Mouse (Mus musculus) embryo, embryonic 11 days (tissue): Measurements from ENCODE around the gene Kcnh2.

Experiments used
- DNase-seq: peaks from one replicate; pipeline ENCODE4 v3.0.0-alpha.2; 2015

Kcnh2 gene

DNA sequence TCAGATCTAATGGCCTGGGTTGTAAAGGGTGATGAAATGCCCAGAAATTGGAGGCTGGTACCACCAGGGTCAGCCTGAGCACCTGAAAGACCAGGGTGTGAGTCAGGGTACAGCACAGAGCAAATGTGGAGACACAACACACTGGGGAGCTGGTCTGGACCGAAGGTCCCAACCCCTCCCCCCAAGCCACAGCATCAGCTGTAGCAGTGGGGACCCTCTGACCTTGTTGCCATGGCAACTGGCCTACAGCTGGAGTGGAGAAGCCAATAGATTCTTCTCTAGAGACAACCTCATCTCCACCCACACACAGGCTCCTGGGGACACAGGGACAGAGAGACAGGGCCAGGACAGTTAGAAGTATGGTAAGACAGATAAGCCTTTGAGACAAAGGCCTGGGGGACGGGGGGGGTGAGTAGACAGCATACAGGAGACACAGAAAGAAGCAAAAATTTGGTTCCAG, 7.4 kb downstream of the Kcnh2 start:
- DNase-seq = peak; percentile 90

DNA sequence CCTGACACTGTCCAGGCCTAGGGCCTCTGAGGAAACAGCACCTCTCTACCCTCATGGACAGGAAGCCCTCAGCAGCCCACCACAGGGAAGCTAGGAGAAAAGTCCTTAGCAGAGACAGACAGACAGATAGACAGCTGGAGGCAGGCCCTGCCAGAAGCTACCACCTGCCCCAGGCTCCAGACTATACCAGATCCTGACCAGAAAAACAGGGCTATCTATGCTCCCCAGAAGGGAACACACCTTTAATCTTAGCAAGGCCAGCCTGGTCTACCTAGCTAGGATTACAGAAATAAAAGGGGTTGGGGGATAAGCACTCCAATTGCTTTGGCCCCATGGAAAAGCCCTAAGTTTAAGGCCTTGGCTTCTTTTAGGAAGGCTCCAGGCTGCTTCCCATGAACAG, 8.0 kb downstream of the Kcnh2 start:
- DNase-seq = no peak

DNA sequence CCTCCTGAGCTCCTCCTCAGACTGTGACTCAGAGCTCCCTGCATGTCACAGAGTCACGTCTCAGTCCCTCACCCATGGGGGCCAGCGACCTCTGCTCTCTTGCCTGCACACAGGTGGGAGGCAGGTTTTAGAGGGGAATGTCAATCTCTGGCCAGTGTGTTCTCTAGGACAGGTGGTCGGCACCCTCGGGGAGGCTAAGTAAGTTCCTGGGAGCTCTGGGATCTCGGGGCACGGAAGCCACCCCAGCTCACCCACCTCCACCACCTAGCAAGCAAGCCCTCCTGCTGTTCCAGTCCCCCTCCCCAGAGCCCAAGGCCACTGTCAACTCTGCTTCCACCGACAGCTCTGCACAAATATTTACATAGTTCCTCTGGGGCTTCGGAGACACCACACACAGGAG, 8.4 kb downstream of the Kcnh2 start:
- no peak for DNase-seq

DNA sequence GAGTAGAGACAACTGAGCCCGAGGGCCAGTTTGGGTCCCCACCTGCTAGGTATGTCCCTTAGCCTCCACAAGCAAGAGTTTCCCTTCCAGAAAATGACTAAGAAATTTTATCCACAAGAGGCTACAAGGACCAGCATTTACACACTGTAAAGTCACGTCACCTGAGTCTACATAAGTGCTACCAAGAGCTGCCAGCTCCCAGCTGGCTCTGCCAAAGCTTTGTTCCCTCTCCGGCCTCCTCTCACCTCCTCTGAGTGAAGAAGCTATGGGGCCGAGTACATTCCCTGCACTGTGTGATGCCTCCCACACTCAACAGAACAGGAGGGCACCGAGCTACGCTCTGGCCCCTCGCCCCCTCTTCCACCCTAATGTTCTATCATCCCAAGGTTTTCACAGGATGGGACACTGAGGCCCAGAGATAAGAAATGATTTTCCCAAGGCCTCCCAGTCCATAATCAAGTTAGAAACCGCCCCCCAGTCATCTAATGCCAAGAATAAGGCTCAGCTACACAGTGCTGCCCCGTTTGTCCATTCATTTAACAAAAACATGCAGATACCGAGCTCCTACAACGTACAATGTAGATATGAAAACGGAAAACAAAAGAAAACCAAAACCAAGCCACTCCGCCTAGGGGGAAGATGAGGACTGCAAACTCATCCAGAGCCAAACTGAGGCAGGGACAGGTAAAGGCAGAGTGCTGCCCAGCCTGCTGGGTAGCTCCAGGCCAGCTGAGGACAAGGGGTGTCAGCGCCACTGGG, 9.0 kb downstream of the Kcnh2 start:
- DNase-seq = no peak

DNA sequence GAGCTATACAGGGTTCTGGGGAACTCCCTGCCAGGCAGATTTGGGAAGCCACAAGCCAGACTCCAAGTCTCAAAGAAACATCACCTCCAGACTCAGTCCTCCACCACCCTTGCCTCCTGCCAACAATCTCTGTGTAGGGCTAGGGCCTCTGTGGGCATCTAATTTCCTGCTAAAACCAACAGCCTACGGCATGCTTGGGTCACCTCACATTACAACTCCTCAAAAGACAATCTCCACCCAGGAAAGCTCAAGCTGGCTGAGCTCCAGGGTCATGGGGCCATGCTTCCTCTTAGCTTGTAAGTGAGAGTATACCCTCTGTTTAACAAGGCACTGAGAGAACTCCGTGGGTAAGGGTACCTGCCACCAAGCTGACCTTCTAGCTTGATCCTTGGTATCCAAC, 13.6 kb downstream of the Kcnh2 start:
- DNase-seq = no peak

DNA sequence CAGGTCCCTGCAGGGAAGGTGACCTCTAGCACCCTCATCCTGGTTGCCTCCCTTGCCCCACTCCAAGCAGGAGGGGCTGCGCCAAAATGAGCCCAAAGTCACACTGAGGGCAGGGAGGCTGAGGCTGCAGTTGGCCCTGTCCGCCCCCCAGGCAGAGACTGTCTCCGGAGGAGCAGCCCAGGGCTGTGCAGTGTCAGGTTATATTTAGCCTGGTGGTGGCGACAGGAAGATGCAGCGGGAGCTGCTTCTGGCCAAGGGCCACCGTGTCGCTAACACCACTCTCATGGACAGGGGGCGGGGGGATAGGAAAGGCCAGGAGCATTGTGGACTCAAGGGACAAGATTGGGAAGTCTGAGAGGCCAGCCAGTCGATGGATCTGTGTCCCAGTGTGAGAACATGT, 14.0 kb downstream of the Kcnh2 start:
- no peak for DNase-seq

DNA sequence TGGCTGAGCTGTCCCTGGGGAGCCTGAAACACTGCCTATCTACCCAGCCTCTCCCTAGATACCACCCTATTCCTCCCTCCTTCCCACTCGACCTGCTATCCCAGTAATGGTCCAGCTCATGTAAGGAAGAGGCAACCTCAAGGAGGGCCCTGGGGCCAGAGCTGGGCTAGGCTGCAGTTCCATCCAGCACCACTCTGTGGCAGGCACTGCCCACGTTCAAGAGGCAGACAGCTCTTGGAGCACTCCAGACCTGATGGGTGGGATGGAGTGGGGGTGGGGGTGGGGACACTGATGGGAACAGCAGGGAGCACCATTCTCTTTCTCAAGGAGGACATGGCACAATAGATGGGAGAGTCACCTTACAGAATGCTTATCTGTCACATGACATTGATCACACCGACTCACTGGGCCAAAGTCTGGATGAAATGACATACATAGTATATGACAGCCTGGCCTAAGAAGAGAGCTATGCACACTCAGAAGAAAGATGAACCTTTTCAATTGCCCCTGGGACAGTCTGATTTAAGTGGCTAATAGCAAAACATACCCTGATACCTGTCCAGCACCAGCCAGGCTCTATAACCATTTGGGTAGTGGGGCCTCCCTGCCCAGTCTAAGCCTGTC, 15.4 kb downstream of the Kcnh2 start:
- peak; percentile 74 for DNase-seq

DNA sequence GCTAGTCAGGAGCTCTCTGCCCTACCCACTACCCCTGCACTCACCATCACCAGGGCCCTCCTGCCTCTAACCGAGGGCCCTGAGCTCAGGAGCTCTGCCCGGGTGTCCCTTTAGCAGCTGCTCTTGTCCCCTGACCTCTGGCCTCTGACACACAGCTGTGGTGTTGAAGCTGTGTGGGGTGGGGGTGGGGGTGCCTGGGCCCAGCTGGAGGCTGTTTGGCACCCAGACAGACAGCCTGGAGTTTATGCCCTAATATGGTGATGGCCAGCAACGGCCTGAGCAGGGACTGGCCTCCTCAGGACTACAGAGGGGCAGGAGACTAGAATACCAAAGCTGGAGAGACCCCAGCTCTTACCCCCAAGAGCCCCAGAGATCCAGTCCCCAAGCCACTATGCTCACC, 16.7 kb downstream of the Kcnh2 start:
- no peak for DNase-seq

DNA sequence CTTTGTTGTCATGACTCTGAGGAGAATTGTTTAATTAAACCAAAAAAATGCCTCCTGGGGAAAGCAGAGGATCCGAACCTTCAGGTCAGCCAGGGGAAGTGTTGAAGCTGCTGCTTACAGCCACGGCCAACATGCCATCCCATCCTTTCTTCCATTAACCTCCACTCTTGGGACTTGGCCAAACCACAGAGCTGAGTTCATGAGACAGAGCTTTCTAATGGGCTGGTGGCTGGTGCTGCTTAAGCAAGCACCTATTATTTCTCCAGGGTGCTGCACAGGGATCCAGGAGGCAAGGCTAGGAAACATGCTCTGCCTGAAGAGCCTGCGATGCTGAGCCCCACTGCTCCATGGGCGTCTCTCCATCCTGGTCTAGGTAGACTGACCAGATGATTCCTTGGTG, 19.0 kb downstream of the Kcnh2 start:
- DNase-seq = no peak

DNA sequence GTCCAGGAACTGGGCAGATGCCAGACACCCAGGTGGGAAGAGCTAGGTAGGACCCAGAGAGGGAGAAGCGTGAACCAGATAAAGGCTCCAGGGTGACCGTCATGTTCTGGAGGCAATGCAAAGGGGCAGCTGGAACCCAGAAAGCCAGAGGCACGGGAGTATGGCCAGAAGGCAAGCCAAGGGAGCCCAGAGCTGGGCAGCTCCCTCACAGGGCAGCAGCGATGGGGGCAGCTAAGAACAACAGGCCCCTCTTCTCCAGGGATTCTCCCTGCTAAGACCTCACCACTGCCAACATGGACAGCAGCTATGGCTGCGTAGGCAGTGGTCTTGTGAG, 21.5 kb downstream of the Kcnh2 start:
- no peak for DNase-seq

DNA sequence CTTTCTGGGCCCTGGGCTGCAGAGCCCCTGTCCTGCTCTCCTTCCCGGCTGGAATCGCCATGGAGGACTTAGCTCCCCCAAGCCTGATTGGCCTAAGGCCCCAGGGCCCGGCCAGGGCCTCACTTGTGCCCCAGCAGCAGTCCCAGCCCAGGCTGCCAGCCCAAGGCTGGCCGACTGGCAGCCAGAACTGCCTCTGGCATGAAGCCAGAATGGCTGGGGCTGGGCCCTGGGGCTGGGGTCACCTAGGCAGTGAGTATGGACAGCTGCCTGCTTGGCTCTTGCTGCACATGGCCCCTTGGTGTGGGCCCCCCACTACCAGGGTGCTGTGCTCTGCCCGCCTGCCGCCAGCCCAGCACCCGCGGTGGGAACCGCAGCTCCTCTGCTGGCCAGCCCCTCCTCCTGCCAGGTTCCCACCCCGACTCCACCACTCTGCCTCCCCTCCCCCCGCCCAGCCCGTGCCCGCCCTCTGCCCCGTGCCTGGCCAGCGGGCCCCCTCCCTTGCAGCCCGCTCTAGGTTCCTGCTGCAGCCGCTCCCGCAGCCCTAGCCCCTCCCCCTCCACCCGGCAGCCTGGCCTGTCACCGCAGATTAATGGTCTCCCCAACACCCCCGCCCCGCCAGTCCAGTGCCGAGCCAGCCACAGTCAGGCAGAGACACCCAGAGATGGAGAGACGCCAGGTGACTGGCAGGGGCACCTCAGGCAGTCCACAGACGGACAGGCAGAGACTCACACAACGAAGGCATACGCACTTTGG, 22.0 kb downstream of the Kcnh2 start:
- peak; percentile 86 for DNase-seq

DNA sequence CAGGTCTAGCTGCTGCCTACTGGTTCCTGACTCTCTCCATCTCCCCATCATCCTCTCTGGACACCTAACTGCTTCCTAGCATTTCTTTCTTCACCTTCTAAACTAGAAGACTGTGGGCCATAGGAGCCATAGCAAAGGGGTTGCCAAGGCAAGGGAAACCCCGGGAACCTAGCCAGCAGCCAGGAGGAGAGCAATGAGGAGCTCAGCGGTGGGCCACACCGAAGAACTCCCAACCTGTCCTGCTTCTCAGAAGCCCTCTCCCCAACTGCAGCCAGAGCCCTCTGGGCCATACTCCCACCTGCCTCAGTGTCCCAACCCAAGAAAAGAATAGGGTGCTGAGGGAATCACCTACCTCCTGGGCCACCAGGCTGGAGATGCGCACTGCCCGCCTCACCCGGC, 22.6 kb downstream of the Kcnh2 start:
- no peak for DNase-seq

DNA sequence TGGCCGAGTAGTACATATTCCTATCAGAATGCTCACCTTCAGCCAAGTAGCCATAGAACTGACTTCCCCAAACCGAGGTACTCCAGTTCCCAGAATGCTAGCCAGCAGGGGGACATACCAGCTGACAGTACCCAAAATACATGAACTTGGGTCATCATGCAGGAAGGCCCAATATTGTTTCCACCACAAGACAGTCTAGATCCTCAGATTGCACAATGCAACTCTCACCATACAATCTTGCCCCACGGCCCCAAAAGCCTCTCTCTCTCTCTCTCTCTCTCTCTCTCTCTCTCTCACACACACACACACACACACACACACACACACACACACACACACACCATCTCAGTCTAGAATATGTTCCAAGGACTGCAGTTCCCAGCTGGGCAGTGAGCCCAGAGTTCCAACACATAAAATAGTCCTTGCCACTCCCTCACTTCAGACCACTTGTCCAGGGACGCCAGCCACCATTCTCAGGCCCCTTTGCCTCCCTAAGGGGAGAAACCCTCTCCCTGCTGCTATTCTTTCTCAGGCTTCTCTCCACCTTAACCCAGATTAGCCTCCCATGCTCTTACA, 24.5 kb downstream of the Kcnh2 start:
- DNase-seq = no peak

DNA sequence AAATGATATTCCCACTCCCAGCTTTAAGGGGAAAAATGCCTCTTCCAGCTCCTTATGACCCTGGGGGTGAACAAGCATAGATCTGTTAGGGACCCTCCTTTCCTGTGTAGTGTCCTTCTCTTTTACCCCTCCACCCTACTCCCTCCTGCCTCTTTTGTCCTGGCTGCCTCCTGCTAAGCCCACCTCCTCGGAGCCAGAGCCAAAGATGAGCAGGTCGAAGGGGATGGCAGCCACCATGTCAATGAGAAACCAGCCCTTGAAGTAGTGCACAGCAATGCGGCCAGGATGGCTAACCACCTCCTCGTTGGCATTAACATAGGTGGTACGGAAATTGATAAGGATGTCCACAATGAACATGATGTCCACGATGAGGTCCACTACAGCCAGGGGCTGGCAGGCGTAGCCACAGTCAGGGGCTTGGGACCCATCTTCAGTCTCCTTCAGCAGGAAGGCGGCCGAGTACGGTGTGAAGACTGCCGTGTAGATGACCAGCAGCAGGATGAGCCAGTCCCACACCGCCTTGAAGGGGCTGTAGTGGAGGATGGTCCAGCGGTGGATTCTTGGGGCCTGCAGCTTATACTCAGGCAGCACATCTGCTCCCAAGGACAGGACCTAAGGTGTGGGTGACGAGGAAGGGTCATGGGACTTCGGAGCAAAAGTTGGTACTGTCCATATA, 25.1 kb downstream of the Kcnh2 start:
- DNase-seq = no peak

DNA sequence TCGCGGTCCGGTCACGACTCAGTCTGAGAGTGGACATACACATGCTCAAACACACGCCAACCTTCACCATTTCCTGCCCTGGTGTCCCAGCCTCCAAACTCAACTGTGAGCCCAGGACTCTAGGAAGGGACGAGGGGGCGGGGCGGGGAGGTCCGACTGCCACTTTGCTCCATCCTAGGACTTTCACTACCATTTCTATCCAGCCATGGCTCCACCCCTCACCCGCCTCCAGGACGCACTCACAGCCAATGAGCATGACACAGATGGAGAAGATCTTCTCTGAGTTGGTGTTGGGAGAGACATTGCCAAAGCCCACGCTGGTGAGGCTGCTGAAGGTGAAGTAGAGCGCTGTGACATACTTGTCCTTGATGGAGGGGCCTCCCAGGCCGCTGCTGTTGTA, 26.2 kb downstream of the Kcnh2 start:
- DNase-seq = no peak

DNA sequence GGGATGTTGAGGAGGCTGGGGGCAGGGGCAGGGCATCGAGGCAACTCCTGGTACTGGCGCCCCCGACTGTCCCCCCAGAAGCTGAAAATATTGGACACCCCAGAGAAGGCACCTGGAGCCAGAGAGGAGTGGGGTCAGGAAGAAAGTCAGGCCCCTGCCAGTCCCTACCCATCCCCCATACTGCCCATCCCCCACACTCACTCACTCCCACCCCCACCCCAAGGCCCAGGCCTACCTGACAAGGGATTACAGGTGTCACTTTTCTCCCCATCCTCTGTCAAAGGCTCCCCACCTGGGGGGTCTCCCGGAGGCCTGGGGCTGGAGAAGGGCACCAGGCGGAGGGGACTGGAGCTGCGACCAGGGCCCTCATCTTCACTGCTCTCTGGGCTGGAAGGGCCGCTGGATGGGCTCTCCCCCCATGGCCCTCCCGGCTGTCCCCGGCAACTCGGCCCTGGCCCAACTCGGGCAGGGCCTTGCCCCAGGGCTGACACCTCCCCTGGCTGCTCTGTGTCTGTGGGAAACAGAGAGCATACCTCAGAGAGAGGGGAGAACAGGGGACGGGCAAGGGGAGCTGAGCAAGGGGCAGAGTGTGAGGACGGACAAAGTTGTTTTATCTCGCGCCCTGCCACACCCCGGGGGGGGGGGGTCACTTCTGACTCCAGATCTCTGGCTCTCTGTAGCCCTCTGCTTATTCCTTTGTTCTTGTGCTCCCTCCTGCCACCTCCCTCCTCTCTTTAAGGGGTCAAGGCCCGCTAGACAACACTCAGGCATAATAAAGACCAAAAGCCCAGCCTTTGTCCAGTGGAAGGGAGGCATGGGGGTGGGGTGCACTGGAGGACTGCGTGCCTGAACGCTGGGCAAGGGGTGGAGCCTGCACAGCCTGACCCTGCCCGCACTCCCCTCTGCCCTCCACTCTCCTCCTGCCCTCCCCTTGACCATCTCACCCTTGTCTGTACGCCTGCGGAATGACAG, 29.4 kb downstream of the Kcnh2 start:
- peak; percentile 85 for DNase-seq

DNA sequence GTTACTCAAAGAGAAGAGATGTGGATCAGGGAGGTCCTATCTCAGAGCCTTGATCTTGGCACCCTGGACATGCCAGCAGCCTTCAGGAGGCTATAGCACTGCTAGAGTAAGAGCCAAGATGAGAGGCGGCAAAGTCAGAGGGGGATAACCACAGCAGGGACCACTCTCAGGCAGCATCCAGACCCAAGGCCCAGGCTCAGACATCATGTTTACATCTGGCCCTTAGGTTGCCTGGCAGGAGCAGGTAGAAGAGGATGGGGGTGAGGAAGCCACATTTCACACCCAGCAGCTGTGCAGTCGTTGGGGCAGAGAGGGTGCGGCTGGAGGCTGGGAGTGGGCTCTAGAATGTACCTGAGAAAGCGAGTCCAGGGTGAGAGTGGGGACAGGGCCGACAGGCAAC, 30.5 kb downstream of the Kcnh2 start:
- DNase-seq = no peak

DNA sequence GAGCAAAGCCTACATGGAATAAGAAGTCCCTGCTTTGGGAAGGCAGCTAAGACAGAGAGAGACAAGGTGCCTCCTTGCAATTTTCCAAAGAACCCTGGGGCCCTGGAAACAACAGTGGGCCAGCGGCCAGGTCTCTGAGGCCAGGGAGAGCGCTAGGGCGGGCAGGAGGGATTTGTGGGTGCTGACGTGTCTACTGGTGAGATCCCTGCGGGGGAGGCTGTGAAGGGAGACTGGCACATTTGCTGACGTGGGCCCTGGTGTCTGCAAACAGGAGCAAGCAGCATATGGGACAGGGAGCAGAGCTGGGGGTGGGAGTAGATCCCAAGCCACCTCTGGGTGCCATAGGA, 31.0 kb downstream of the Kcnh2 start:
- DNase-seq = no peak

DNA sequence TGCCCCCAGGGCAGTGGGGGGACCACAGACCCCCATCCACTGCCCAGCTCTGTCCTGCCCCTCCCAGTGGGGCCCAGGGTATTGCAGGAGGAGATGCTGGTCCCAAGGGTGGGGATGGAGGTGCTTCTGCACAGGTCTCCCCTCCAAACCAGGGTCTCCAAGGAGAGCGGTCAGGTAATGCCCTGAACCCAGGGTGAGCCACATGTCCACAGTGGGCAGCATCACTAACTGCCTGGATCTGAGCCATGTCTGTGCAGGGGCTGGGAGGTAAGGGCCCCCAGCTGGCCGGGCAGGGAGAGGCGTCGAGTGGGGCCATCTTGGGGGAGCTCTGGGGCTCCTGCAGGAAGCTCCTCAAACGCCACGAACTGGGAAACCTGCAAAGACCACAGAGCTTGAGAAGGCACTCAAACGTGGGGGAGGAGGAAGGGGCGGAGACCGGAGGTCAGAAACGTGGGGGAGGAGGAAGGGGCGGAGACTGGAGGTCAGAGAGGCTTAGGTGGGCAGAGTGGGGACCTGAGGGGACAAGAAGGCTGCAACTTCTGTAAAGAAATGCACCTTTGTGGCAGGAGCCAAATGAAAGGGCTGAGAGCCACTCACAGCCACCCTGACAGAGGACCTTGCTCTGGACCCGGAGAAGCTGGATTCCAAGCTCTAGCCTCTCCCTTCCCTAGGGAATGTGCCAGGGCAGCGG, 31.5 kb downstream of the Kcnh2 start:
- DNase-seq = peak; percentile 75

DNA sequence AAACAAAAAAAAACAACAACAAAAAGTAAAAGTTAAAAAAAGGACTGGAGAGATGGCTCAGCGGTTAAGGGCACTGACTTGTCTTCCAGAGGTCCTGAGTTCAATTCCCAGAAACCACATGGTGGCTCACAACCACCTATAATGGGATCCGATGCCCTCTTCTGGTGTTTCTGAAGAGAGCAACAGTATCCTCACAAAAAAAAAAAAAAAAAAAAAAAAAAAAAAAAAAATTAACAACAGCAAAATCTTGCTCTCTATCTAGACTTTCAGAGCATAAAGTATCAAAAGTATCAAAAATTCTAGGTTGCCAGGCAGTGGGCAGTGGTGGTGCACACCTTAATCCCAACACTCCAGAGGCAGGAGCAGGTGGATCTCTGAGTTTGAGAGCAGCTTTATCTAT, 42.2 kb downstream of the Kcnh2 start:
- DNase-seq = no peak

DNA sequence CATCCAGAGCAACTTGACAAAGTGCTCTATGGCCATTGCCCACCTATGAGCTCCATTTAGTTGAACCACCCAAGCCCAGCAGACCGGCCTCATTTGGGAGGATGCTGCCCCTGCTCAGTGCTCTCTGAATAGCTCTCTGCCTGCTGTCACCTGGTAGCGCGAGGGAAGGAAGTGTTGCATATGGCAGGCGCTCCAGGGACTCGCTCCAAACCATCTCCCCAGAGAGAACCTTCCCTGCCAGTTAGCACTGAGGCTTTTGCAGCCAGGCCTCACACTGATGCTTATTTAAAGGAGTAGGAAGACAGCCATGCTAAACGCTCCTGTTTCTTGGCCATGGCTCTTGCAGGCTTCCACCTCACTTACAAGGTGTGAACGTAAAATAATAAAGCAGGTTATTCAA, 42.8 kb downstream of the Kcnh2 start:
- no peak for DNase-seq
